Mouse (Mus musculus): ENCODE measurements around the gene Met. TPM values are rescaled to one million over a fixed set of nuclear protein-coding genes. Genes with fewer than 3 reads are reported as not detected.

Met gene
- polyA plus RNA-seq, 1 experiment from 2014 or later: 2.1 TPM

GRCm38 (mm10) chr6:17501440-17501839 is 37.8 kb downstream of the Met start:
- no peak overlapping the region for H3K4me3 ChIP-seq (ENCODE audit: low read length)
- H3K27me3 ChIP-seq (ENCODE audit: control insufficient read depth, insufficient read depth, low read length): no peaks in the 10 kb centered on the region
- no peaks in the 10 kb centered on the region for H3K4me1 ChIP-seq (ENCODE audit: control insufficient read depth, insufficient read depth, low read length)
- H3K27ac ChIP-seq (ENCODE audit: low read length): no peak overlapping the region
- no peak for ATAC-seq (replicated peaks; ENCODE audit: extremely low read depth, insufficient read depth, low FRiP score)
- no peak overlapping the region for H3K9ac ChIP-seq (ENCODE audit: low read length)
- no peak overlapping the region for H3K4me2 ChIP-seq (ENCODE audit: low read depth, low read length)
- H3K36me3 ChIP-seq (ENCODE audit: control insufficient read depth, insufficient read depth): no peaks in the 10 kb centered on the region
- no peaks in the 10 kb centered on the region for H3K9me3 ChIP-seq (replicated peaks; ENCODE audit: control insufficient read depth, low read length)
- 67% methylated on average over 4 of the region's 4 CpGs for WGBS

- Histone ChIP-seq H3K27ac (ENCODE audit: low read length) (no peak overlapping the region), H3K27me3 (ENCODE audit: control insufficient read depth, insufficient read depth, low read length) (no peaks in the 10 kb centered on the region), H3K9me3 (replicated peaks; ENCODE audit: control insufficient read depth, low read length) (no peaks in the 10 kb centered on the region), H3K4me2 (ENCODE audit: low read depth, low read length) (no peak overlapping the region), H3K4me3 (ENCODE audit: low read length) (no peak overlapping the region), H3K4me1 (ENCODE audit: control insufficient read depth, insufficient read depth, low read length) (no peaks in the 10 kb centered on the region), H3K36me3 (ENCODE audit: control insufficient read depth, insufficient read depth) (no peaks in the 10 kb centered on the region), H3K9ac (ENCODE audit: low read length) (no peak overlapping the region)
- 68% methylated on average over 1 of the region's 1 CpGs for WGBS
- ATAC-seq (replicated peaks; ENCODE audit: extremely low read depth, insufficient read depth, low FRiP score): no peak
Measured at GRCm38 (mm10) chr6:17502311-17502710, 38.7 kb downstream of the Met start.

- Histone ChIP-seq H3K27me3 (ENCODE audit: control insufficient read depth, insufficient read depth, low read length) (no peaks in the 10 kb centered on the region), H3K36me3 (ENCODE audit: control insufficient read depth, insufficient read depth) (no peaks in the 10 kb centered on the region), H3K9me3 (replicated peaks; ENCODE audit: control insufficient read depth, low read length) (no peaks in the 10 kb centered on the region), H3K4me1 (ENCODE audit: control insufficient read depth, insufficient read depth, low read length) (no peaks in the 10 kb centered on the region), H3K9ac (ENCODE audit: low read length) (no peak overlapping the region), H3K27ac (ENCODE audit: low read length) (no peak overlapping the region), H3K4me2 (ENCODE audit: low read depth, low read length) (no peak overlapping the region), H3K4me3 (ENCODE audit: low read length) (no peak overlapping the region)
- no peak for ATAC-seq (replicated peaks; ENCODE audit: extremely low read depth, insufficient read depth, low FRiP score)
- WGBS: 61% methylated on average over 3 of the region's 3 CpGs
Measured at GRCm38 (mm10) chr6:17503724-17504123, 40.1 kb downstream of the Met start.

- Histone ChIP-seq H3K27ac (ENCODE audit: low read length) (no peak overlapping the region), H3K27me3 (ENCODE audit: control insufficient read depth, insufficient read depth, low read length) (no peaks in the 10 kb centered on the region), H3K9ac (ENCODE audit: low read length) (no peak overlapping the region), H3K36me3 (ENCODE audit: control insufficient read depth, insufficient read depth) (no peaks in the 10 kb centered on the region), H3K4me1 (ENCODE audit: control insufficient read depth, insufficient read depth, low read length) (no peaks in the 10 kb centered on the region), H3K4me3 (ENCODE audit: low read length) (no peak overlapping the region), H3K9me3 (replicated peaks; ENCODE audit: control insufficient read depth, low read length) (no peaks in the 10 kb centered on the region), H3K4me2 (ENCODE audit: low read depth, low read length) (no peak overlapping the region)
- no peak for ATAC-seq (replicated peaks; ENCODE audit: extremely low read depth, insufficient read depth, low FRiP score)
- WGBS: 73% methylated on average over 3 of the region's 3 CpGs
Measured at GRCm38 (mm10) chr6:17505530-17505929, 41.9 kb downstream of the Met start.

- H3K27me3 ChIP-seq (ENCODE audit: control insufficient read depth, insufficient read depth, low read length): no peaks in the 10 kb centered on the region
- ATAC-seq (replicated peaks; ENCODE audit: extremely low read depth, insufficient read depth, low FRiP score): no peak
- no peak overlapping the region for H3K4me2 ChIP-seq (ENCODE audit: low read depth, low read length)
- no peaks in the 10 kb centered on the region for H3K4me1 ChIP-seq (ENCODE audit: control insufficient read depth, insufficient read depth, low read length)
- WGBS: 80% methylated on average over 2 of the region's 2 CpGs
- no peak overlapping the region for H3K4me3 ChIP-seq (ENCODE audit: low read length)
- no peak overlapping the region for H3K9ac ChIP-seq (ENCODE audit: low read length)
- no peak overlapping the region for H3K27ac ChIP-seq (ENCODE audit: low read length)
- no peaks in the 10 kb centered on the region for H3K9me3 ChIP-seq (replicated peaks; ENCODE audit: control insufficient read depth, low read length)
- H3K36me3 ChIP-seq (ENCODE audit: control insufficient read depth, insufficient read depth): no peaks in the 10 kb centered on the region
Measured at GRCm38 (mm10) chr6:17506831-17507230, 43.2 kb downstream of the Met start.

- no peak for ATAC-seq (replicated peaks; ENCODE audit: extremely low read depth, insufficient read depth, low FRiP score)
- H3K4me3 ChIP-seq (ENCODE audit: low read length): no peak overlapping the region
- no peaks in the 10 kb centered on the region for H3K4me1 ChIP-seq (ENCODE audit: control insufficient read depth, insufficient read depth, low read length)
- H3K27me3 ChIP-seq (ENCODE audit: control insufficient read depth, insufficient read depth, low read length): no peaks in the 10 kb centered on the region
- no peaks in the 10 kb centered on the region for H3K9me3 ChIP-seq (replicated peaks; ENCODE audit: control insufficient read depth, low read length)
- no peak overlapping the region for H3K27ac ChIP-seq (ENCODE audit: low read length)
- H3K36me3 ChIP-seq (ENCODE audit: control insufficient read depth, insufficient read depth): no peaks in the 10 kb centered on the region
- H3K9ac ChIP-seq (ENCODE audit: low read length): no peak overlapping the region
- 47% methylated on average over 5 of the region's 5 CpGs for WGBS
- H3K4me2 ChIP-seq (ENCODE audit: low read depth, low read length): no peak overlapping the region
Measured at GRCm38 (mm10) chr6:17508184-17508583, 44.6 kb downstream of the Met start.

GRCm38 (mm10) chr6:17508604-17509372 is 45.2 kb downstream of the Met start:
- Histone ChIP-seq H3K4me3 (ENCODE audit: low read length) (no peak overlapping the region), H3K4me1 (ENCODE audit: control insufficient read depth, insufficient read depth, low read length) (no peaks in the 10 kb centered on the region), H3K4me2 (ENCODE audit: low read depth, low read length) (no peak overlapping the region), H3K27ac (ENCODE audit: low read length) (no peak overlapping the region), H3K27me3 (ENCODE audit: control insufficient read depth, insufficient read depth, low read length) (no peaks in the 10 kb centered on the region), H3K9ac (ENCODE audit: low read length) (no peak overlapping the region), H3K36me3 (ENCODE audit: control insufficient read depth, insufficient read depth) (no peaks in the 10 kb centered on the region), H3K9me3 (replicated peaks; ENCODE audit: control insufficient read depth, low read length) (no peaks in the 10 kb centered on the region)
- WGBS: 79% methylated on average over 9 of the region's 9 CpGs
- no peak for ATAC-seq (replicated peaks; ENCODE audit: extremely low read depth, insufficient read depth, low FRiP score)

- Histone ChIP-seq H3K4me3 (ENCODE audit: low read length) (no peak overlapping the region), H3K4me2 (ENCODE audit: low read depth, low read length) (no peak overlapping the region), H3K36me3 (ENCODE audit: control insufficient read depth, insufficient read depth) (no peaks in the 10 kb centered on the region), H3K4me1 (ENCODE audit: control insufficient read depth, insufficient read depth, low read length) (peaks cover 10% of the 10 kb centered on the region), H3K27me3 (ENCODE audit: control insufficient read depth, insufficient read depth, low read length) (no peaks in the 10 kb centered on the region), H3K9ac (ENCODE audit: low read length) (no peak overlapping the region), H3K27ac (ENCODE audit: low read length) (no peak overlapping the region), H3K9me3 (replicated peaks; ENCODE audit: control insufficient read depth, low read length) (no peaks in the 10 kb centered on the region)
- ATAC-seq (replicated peaks; ENCODE audit: extremely low read depth, insufficient read depth, low FRiP score): no peak
- 91% methylated on average over 15 of the region's 15 CpGs for WGBS
Measured at GRCm38 (mm10) chr6:17513381-17513780, 49.8 kb downstream of the Met start.

GRCm38 (mm10) chr6:17515775-17516460 is 52.3 kb downstream of the Met start:
- 23% methylated on average over 7 of the region's 7 CpGs for WGBS
- H3K9me3 ChIP-seq (replicated peaks; ENCODE audit: control insufficient read depth, low read length): no peaks in the 10 kb centered on the region
- peak overlapping the region; percentile 16; the same call in 1 of the 2 replicates for H3K4me2 ChIP-seq (ENCODE audit: low read depth, low read length)
- no peak overlapping the region for H3K9ac ChIP-seq (ENCODE audit: low read length)
- H3K4me1 ChIP-seq (ENCODE audit: control insufficient read depth, insufficient read depth, low read length): peaks cover 10% of the 10 kb centered on the region
- H3K27ac ChIP-seq (ENCODE audit: low read length): no peak overlapping the region
- H3K36me3 ChIP-seq (ENCODE audit: control insufficient read depth, insufficient read depth): no peaks in the 10 kb centered on the region
- ATAC-seq (replicated peaks; ENCODE audit: extremely low read depth, insufficient read depth, low FRiP score): no peak
- no peak overlapping the region for H3K4me3 ChIP-seq (ENCODE audit: low read length)
- H3K27me3 ChIP-seq (ENCODE audit: control insufficient read depth, insufficient read depth, low read length): no peaks in the 10 kb centered on the region

All from heart, embryonic 16.5 days (tissue).